Mouse (Mus musculus): ENCODE data around the gene Cep112. TPM values are rescaled to one million over a fixed set of nuclear protein-coding genes. Genes with fewer than 3 reads are reported as not detected.

Gene Cep112
- polyA plus RNA-seq, 1 experiment from 2014 or later: 12.2 TPM

Other genes with a start within 250 kb of the Cep112 start
- gene Apoh, start 81.8 kb upstream of the Cep112 start, polyA plus RNA-seq (2014; fragmentation: Nextera tagmentation; extraction: Ambion mirVana): 0.17 TPM in 1 of 2 replicates, not detected in the other
- gene Prkca, start 81.3 kb upstream of the Cep112 start, polyA plus RNA-seq (2014; fragmentation: Nextera tagmentation; extraction: Ambion mirVana): 4.8 and 7.4 TPM in 2 replicates